Mouse (Mus musculus) cerebral cortex, adult 2 months (tissue): Measurements from ENCODE around the gene Ptov1.

Experiments used
- WGBS: fragments of 180-500 bp; shearing (Covaris S2); methylation state at CpG from one replicate; pipeline ENCODE4 v1.1.7; 2018; 5-methylcytosine and 5-hydroxymethylcytosine counted together

The Ptov1 gene

GRCm38 (mm10) chr7:44814952-44815553, 54.5 kb downstream of the Ptov1 start:
- 37% methylated on average over 14 of the region's 14 CpGs for WGBS

GRCm38 (mm10) chr7:44814423-44814822, 55.2 kb downstream of the Ptov1 start:
- WGBS = 89% methylated on average over 4 of the region's 4 CpGs

- WGBS = 94% methylated on average over 3 of the region's 3 CpGs
Measured at GRCm38 (mm10) chr7:44813985-44814384, 55.6 kb downstream of the Ptov1 start.
